Mouse (Mus musculus) midbrain, postnatal 0 days (tissue): ENCODE measurements around the gene Hist2h3b. TPM values are rescaled to one million over a fixed set of nuclear protein-coding genes. Genes with fewer than 3 reads are reported as not detected.
A peak's percentile ranks its signal among the peaks of the same experiment; 100 is the strongest.

Experiments used
- ATAC-seq: fragments of 200-750 bp; cut with Nextera tagmentation; 2 replicates; pipeline ENCODE4 v1.8.0; 2017; ENCODE audit warnings: moderate number of reproducible peaks, mild to moderate bottlenecking, moderate TSS enrichment, moderate library complexity; ENCODE audit not compliant: low FRiP score
- DNase-seq: peaks from one replicate; pipeline ENCODE4 v3.0.0-alpha.2; 2015; ENCODE audit warnings: low spot score
- H3K27ac ChIP-seq: fragments of 300-500 bp; sonication (generic); 2 replicates; pipeline ENCODE4 v1.5.1; 2014; ENCODE audit warnings: low read depth, mild to moderate bottlenecking, low read length, mixed read lengths
- H3K27me3 ChIP-seq: fragments of 300-500 bp; sonication (generic); 2 replicates; pipeline ENCODE4 v1.6.1; 2014; ENCODE audit warnings: low read length, control low read depth, mixed read lengths; ENCODE audit not compliant: insufficient read depth
- H3K36me3 ChIP-seq: fragments of 300-500 bp; sonication (generic); 2 replicates; pipeline ENCODE4 v1.6.1; 2014; ENCODE audit warnings: low read length, control low read depth, mixed read lengths; ENCODE audit not compliant: insufficient read depth
- H3K4me1 ChIP-seq: fragments of 300-500 bp; sonication (generic); 2 replicates; pipeline ENCODE4 v1.6.1; 2014; ENCODE audit warnings: mild to moderate bottlenecking, control low read depth, antibody characterized with exemption, low read length, mixed read lengths; ENCODE audit not compliant: insufficient read depth
- H3K4me2 ChIP-seq: fragments of 300-500 bp; sonication (generic); 2 replicates; pipeline ENCODE4 v1.6.1; 2014; ENCODE audit warnings: low read depth, mild to moderate bottlenecking, low read length, mixed read lengths; ENCODE audit not compliant: poor library complexity, severe bottlenecking
- H3K4me3 ChIP-seq: fragments of 300-500 bp; sonication (generic); 2 replicates; pipeline ENCODE4 v1.5.1; 2014; ENCODE audit warnings: low read depth, mild to moderate bottlenecking, low read length, moderate library complexity
- H3K9ac ChIP-seq: fragments of 300-500 bp; sonication (generic); replicated peaks from 2 replicates; pipeline ENCODE4 v1.6.1; 2014; ENCODE audit warnings: mild to moderate bottlenecking, low read length, moderate library complexity, mixed read lengths; ENCODE audit not compliant: poor library complexity, severe bottlenecking
- H3K9me3 ChIP-seq: fragments of 300-500 bp; sonication (generic); 2 replicates; pipeline ENCODE4 v1.6.1; 2016; ENCODE audit warnings: low read length, control low read depth
- CTCF ChIP-seq: IDR thresholded peaks from 2 replicates; pipeline ENCODE4 v1.5.1; 2016; ENCODE audit warnings: antibody characterized with exemption, mild to moderate bottlenecking
- WGBS: fragments of 180-500 bp; shearing (Covaris S2); extraction: QIAGEN DNeasy Blood & Tissue Kit; methylation state at CpG from one replicate; pipeline ENCODE4 v1.1.7; 2014; 5-methylcytosine and 5-hydroxymethylcytosine counted together
- polyA plus RNA-seq: library from polyadenylated mRNA; unstranded; fragments of >200 nt; fragmentation: Nextera tagmentation; extraction: Ambion mirVana; gene quantifications from 2 replicates; pipeline ENCODE4 v1.2.1, GENCODE M21; 2015
- total RNA-seq: library from RNA; depleted of rRNA; stranded (reverse); fragments of >200 nt; gene quantifications from 2 replicates; pipeline ENCODE4 v1.2.3, GENCODE M21; 2014

The Hist2h3b gene
- total and polyA plus RNA-seq, 2 experiments from 2014 or later, result 8.3 to 1,135 TPM

- ATAC-seq (no peak), DNase-seq (peak; percentile 71)
- 55% methylated on average over 10 of the region's 10 CpGs for WGBS
- Histone ChIP-seq H3K9ac (no peak overlapping the region), H3K4me3 (no peak overlapping the region), H3K4me1 (no peaks in the 10 kb centered on the region), H3K4me2 (no peak overlapping the region), H3K36me3 (no peaks in the 10 kb centered on the region), H3K9me3 (no peaks in the 10 kb centered on the region), H3K27me3 (no peaks in the 10 kb centered on the region), H3K27ac (no peak overlapping the region)
- TF ChIP-seq CTCF, result no peak
These were observed 13.6 kb upstream of the Hist2h3b start for GRCm38 (mm10) chr3:96254683-96255355.

GRCm38 (mm10) chr3:96255926-96256593 is 12.4 kb upstream of the Hist2h3b start:
- TF ChIP-seq CTCF, result no peak
- ATAC-seq, result no peak
- Histone ChIP-seq H3K4me1 (no peaks in the 10 kb centered on the region), H3K9ac (no peak overlapping the region), H3K4me3 (no peak overlapping the region), H3K27me3 (no peaks in the 10 kb centered on the region), H3K9me3 (no peaks in the 10 kb centered on the region), H3K4me2 (no peak overlapping the region), H3K36me3 (no peaks in the 10 kb centered on the region), H3K27ac (no peak overlapping the region)
- no peak for DNase-seq
- 80% methylated on average over 5 of the region's 5 CpGs for WGBS

- WGBS, result 87% methylated on average over 3 of the region's 3 CpGs
- no peaks in the 10 kb centered on the region; the same call in 1 of the 2 replicates for H3K4me1 ChIP-seq
These were observed 11.3 kb upstream of the Hist2h3b start for GRCm38 (mm10) chr3:96257190-96257589.

GRCm38 (mm10) chr3:96260220-96260619 is 8.2 kb upstream of the Hist2h3b start:
- Histone ChIP-seq H3K27me3 (no peaks in the 10 kb centered on the region), H3K4me2 (no peak overlapping the region), H3K27ac (no peak overlapping the region), H3K36me3 (no peaks in the 10 kb centered on the region), H3K4me1 (no peaks in the 10 kb centered on the region; the same call in none of the 2 replicates), H3K4me3 (no peak overlapping the region), H3K9me3 (no peaks in the 10 kb centered on the region), H3K9ac (no peak overlapping the region)
- no peak for ATAC-seq
- DNase-seq, result no peak
- TF ChIP-seq CTCF, result no peak
- 95% methylated on average over 5 of the region's 5 CpGs for WGBS

More at GRCm38 (mm10) chr3:96257190-96257589, 11.3 kb upstream of the Hist2h3b start:
- Histone ChIP-seq H3K27me3 (no peaks in the 10 kb centered on the region), H3K9me3 (no peaks in the 10 kb centered on the region), H3K36me3 (no peaks in the 10 kb centered on the region), H3K27ac (no peak overlapping the region), H3K4me3 (no peak overlapping the region), H3K4me2 (no peak overlapping the region), H3K9ac (no peak overlapping the region)
- DNase-seq (no peak), ATAC-seq (no peak)
- no peak for TF ChIP-seq CTCF

- Histone ChIP-seq H3K4me1 (no peaks in the 10 kb centered on the region; the same call in none of the 2 replicates), H3K36me3 (no peaks in the 10 kb centered on the region), H3K4me3 (peak overlapping the region; percentile 58), H3K27me3 (no peaks in the 10 kb centered on the region), H3K9me3 (no peaks in the 10 kb centered on the region), H3K9ac (peak overlapping the region; percentile 83), H3K27ac (peak overlapping the region; percentile 97), H3K4me2 (peak overlapping the region; percentile 77)
- DNase-seq, result no peak
- peak; percentile 49 for TF ChIP-seq CTCF
- 53% methylated on average over 3 of the region's 3 CpGs for whole genome bisulfite sequencing
- no peak for ATAC-seq
These were observed 6.8 kb upstream of the Hist2h3b start for GRCm38 (mm10) chr3:96261623-96262022.
